8 mouse cellular contexts compared by ENCODE assay signal in the genomic region with DNA sequence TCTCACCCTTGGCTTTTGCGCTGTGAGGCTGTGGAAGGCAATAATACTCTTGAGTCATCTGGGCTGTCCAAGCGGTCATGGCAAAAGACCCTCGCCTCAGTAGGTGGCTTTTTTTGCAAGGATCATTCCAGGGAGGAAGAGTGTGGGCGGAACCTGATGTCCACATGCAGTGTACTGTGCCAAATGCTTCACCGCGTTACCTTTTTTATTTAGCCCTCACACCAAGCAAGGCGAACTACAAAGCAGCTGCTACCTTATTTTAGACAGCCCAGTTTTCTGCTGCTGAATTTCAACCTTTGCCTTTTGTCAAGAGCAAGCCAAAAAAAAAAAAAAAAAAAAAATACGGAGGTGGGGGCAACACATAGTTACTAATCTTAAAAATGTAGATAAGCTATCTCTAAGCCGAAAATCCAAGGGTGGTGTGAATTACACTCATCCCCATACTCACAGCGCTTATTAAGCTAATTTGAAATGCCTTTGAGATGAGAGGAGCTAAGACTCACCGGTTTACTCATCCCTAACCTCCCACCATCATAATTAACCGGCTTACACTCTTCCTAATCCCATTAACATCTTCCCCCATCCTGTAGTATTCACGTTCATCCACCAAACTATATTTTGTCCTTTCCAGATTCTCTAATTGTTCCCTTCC. TPM values are rescaled to one million over a fixed set of nuclear protein-coding genes. Genes with fewer than 3 reads are reported as not detected.
DNase-seq lines count a peak whose midpoint lies in the region; ATAC-seq and TF ChIP-seq lines count a peak whose summit lies in the region.

No protein-coding gene starts in this region.

- intact Hi-C loops in left cerebral cortex, postnatal 36 days (cut with DNase I): loop anchor here (1.0 to 5.0 kb wide), 3 partner anchors 40 to 53 kb away; partner anchors contain the start of gene Rad52

- H3K27ac ChIP-seq in forebrain, embryonic 10.5 days: peak overlapping the region; percentile 99
- H3K27ac ChIP-seq in liver, embryonic 14.5 days: peak overlapping the region; percentile 77; the same call in 1 of the 2 replicates
- peak overlapping the region; percentile 97 for H3K27ac ChIP-seq in stomach, embryonic 16.5 days (ENCODE audit: low read length)

- TF ChIP-seq EP300 in liver, embryonic 14.5 days (IDR thresholded peaks at IDR 0.05; ENCODE audit: low read depth): no peak

- DNase-seq in cerebellum, adult 9-10 months: peak; percentile 66
- DNase-seq in cerebellum, adult 11-12 months: no peak
- peak; percentile 31 for DNase-seq in 3T3-L1 (ENCODE audit: low read depth, low spot score)
- no peak for DNase-seq in forebrain, embryonic 10.5 days (ENCODE audit: extremely low spot score, low spot score)
- DNase-seq in liver, embryonic 14.5 days (ENCODE audit: low read depth in 3 of 3, low spot score in 3 of 3): no peak
- no peak for DNase-seq in left cerebral cortex, postnatal 36 days (ENCODE audit: low spot score in 2 of 2)
- DNase-seq in layer of hippocampus, adult 8-10 months (ENCODE audit: low spot score in 2 of 2): no peak

- no peaks in the 10 kb centered on the region for H3K27me3 ChIP-seq in forebrain, embryonic 10.5 days (ENCODE audit: poor library complexity, severe bottlenecking)
- H3K27me3 ChIP-seq in liver, embryonic 14.5 days (ENCODE audit: control insufficient read depth, insufficient read depth, low read length): no peaks in the 10 kb centered on the region
- no peaks in the 10 kb centered on the region for H3K27me3 ChIP-seq in stomach, embryonic 16.5 days (ENCODE audit: control insufficient read depth, insufficient read depth, low read length)

- TF ChIP-seq CTCF in liver, embryonic 14.5 days (IDR thresholded peaks at IDR 0.05; ENCODE audit: low read depth): no peak

- no peaks in the 10 kb centered on the region for H3K9me3 ChIP-seq in forebrain, embryonic 10.5 days
- no peaks in the 10 kb centered on the region for H3K9me3 ChIP-seq in liver, embryonic 14.5 days (ENCODE audit: control insufficient read depth, low read length)
- no peaks in the 10 kb centered on the region for H3K9me3 ChIP-seq in stomach, embryonic 16.5 days (replicated peaks; ENCODE audit: control insufficient read depth, low read length)

- peak overlapping the region; percentile 99 for H3K4me2 ChIP-seq in liver, embryonic 14.5 days (ENCODE audit: low read depth)
- peak overlapping the region; percentile 76 for H3K4me2 ChIP-seq in stomach, embryonic 16.5 days (ENCODE audit: low read depth, low read length)

- H3K4me1 ChIP-seq in forebrain, embryonic 10.5 days: peaks cover 32% of the 10 kb centered on the region
- H3K4me1 ChIP-seq in liver, embryonic 14.5 days (replicated peaks; ENCODE audit: control insufficient read depth in 2 of 2, insufficient read depth in 2 of 2, low read length in 1 of 2): peaks cover 12 to 13% of the 10 kb centered on the region in 2 experiments
- peaks cover 12% of the 10 kb centered on the region for H3K4me1 ChIP-seq in stomach, embryonic 16.5 days (ENCODE audit: control insufficient read depth, insufficient read depth, low read length)

- ATAC-seq in liver, embryonic 14.5 days (ENCODE audit: insufficient read depth): no peak
- no peak for ATAC-seq in stomach, embryonic 16.5 days (ENCODE audit: insufficient read depth, low FRiP score)

- peak overlapping the region; percentile 94 for H3K9ac ChIP-seq in liver, embryonic 14.5 days (replicated peaks)
- H3K9ac ChIP-seq in stomach, embryonic 16.5 days (ENCODE audit: low read length): peak overlapping the region; percentile 90

- 16% methylated on average over 13 of the region's 13 CpGs for WGBS in forebrain, embryonic 10.5 days
- 19% methylated on average over 13 of the region's 13 CpGs for WGBS in liver, embryonic 14.5 days (ENCODE audit: insufficient replicate concordance)
- WGBS in stomach, embryonic 16.5 days: 17% methylated on average over 13 of the region's 13 CpGs

- H3K4me3 ChIP-seq in forebrain, embryonic 10.5 days: peak overlapping the region; percentile 92
- peak overlapping the region; percentile 93 to 98 for H3K4me3 ChIP-seq in liver, embryonic 14.5 days (ENCODE audit: insufficient read depth in 1 of 2, low read depth in 2 of 2, low read length in 2 of 2)
- peak overlapping the region; percentile 81 for H3K4me3 ChIP-seq in stomach, embryonic 16.5 days (replicated peaks; ENCODE audit: low read length)

- no peaks in the 10 kb centered on the region for H3K36me3 ChIP-seq in forebrain, embryonic 10.5 days (replicated peaks)
- H3K36me3 ChIP-seq in liver, embryonic 14.5 days (replicated peaks; ENCODE audit: control insufficient read depth, insufficient read depth, low read depth): no peaks in the 10 kb centered on the region
- H3K36me3 ChIP-seq in stomach, embryonic 16.5 days (ENCODE audit: control insufficient read depth, insufficient read depth, low read length): no peaks in the 10 kb centered on the region

RNA-seq across cellular contexts. Expression of gene Erc1, which starts 0.9 kb away (rescaled TPM):
- polyA plus RNA-seq in forebrain, embryonic 10.5 days (2016; fragmentation: Nextera tagmentation; extraction: Ambion mirVana): 19.6 and 22.5 TPM in 2 replicates
- polyA plus RNA-seq in liver, embryonic 14.5 days (2012; rRNA removed): 1.5 and 1.8 TPM in 2 replicates
- 3.6 and 3.7 TPM in 2 replicates for polyA plus RNA-seq in liver, embryonic 14.5 days (2014; fragmentation: Nextera tagmentation; extraction: Ambion mirVana)
- 11.0 and 12.6 TPM in 2 replicates for polyA plus RNA-seq in stomach, embryonic 16.5 days (2015; fragmentation: Nextera tagmentation; extraction: Ambion mirVana)
- total RNA-seq in left cerebral cortex, postnatal 36 days (2021): 10 to 100 TPM; 46.0 to 54.0 TPM
- total RNA-seq in layer of hippocampus, adult 8-10 months (2022): 10 to 100 TPM; 46.3 to 54.1 (median 50.4) TPM

RNA-seq across cellular contexts. Expression of gene Rad52, which starts 53.7 kb away (rescaled TPM):
- 21.2 and 26.1 TPM in 2 replicates for polyA plus RNA-seq in forebrain, embryonic 10.5 days (2016; fragmentation: Nextera tagmentation; extraction: Ambion mirVana)
- polyA plus RNA-seq in liver, embryonic 14.5 days (2012; rRNA removed): 13.4 and 14.1 TPM in 2 replicates
- polyA plus RNA-seq in liver, embryonic 14.5 days (2014; fragmentation: Nextera tagmentation; extraction: Ambion mirVana): 7.1 and 8.3 TPM in 2 replicates
- 19.4 and 21.1 TPM in 2 replicates for polyA plus RNA-seq in stomach, embryonic 16.5 days (2015; fragmentation: Nextera tagmentation; extraction: Ambion mirVana)
- 10 to 100 TPM; 37.8 to 51.5 TPM for total RNA-seq in left cerebral cortex, postnatal 36 days (2021)
- total RNA-seq in layer of hippocampus, adult 8-10 months (2022): 10 to 100 TPM; 38.5 to 50.9 (median 45.0) TPM

Comparison
In these comparisons a context has a peak if more than half of its experiments do, and no peak if none do; other contexts are left out.
1. DNase-seq: peak in cerebellum, adult 9-10 months (single experiment) and 3T3-L1 (single experiment); none in cerebellum, adult 11-12 months (single experiment), forebrain, embryonic 10.5 days (single experiment), liver, embryonic 14.5 days (0 of 3), left cerebral cortex, postnatal 36 days (0 of 2) and layer of hippocampus, adult 8-10 months (0 of 2).
2. Peak in every context shown above with its lines, with median percentiles within 50 percentile points of each other: H3K27ac ChIP-seq and H3K4me3 ChIP-seq.